Mouse (Mus musculus) hindbrain, postnatal 0 days (tissue): ENCODE data around the gene Mdm4. TPM values are rescaled to one million over a fixed set of nuclear protein-coding genes. Genes with fewer than 3 reads are reported as not detected.

Experiments
- ATAC-seq: fragments of 200-750 bp; cut with Nextera tagmentation; 2 replicates; pipeline ENCODE4 v1.8.0; 2017; ENCODE audit warnings: mild to moderate bottlenecking, moderate TSS enrichment, moderate library complexity
- DNase-seq: peaks from one replicate; pipeline ENCODE4 v3.0.0-alpha.2; 2015; ENCODE audit warnings: low spot score
- H3K27ac ChIP-seq: fragments of 300-500 bp; sonication (generic); 2 replicates; pipeline ENCODE4 v1.5.1; 2014; ENCODE audit warnings: mild to moderate bottlenecking
- H3K27me3 ChIP-seq: fragments of 300-500 bp; sonication (generic); 2 replicates; pipeline ENCODE4 v1.6.1; 2014; ENCODE audit warnings: low read length, mixed read lengths; ENCODE audit not compliant: insufficient read depth
- H3K36me3 ChIP-seq: fragments of 300-500 bp; sonication (generic); 2 replicates; pipeline ENCODE4 v1.6.1; 2014; ENCODE audit warnings: low read length, mixed read lengths; ENCODE audit not compliant: insufficient read depth
- H3K4me1 ChIP-seq: fragments of 300-500 bp; sonication (generic); 2 replicates; pipeline ENCODE4 v1.6.1; 2014; ENCODE audit warnings: antibody characterized with exemption, low read length, mixed read lengths; ENCODE audit not compliant: insufficient read depth
- H3K4me2 ChIP-seq: fragments of 300-500 bp; sonication (generic); 2 replicates; pipeline ENCODE4 v1.6.1; 2014; ENCODE audit warnings: low read depth, mild to moderate bottlenecking, low read length, moderate library complexity, mixed read lengths
- H3K4me3 ChIP-seq: fragments of 300-500 bp; sonication (generic); 2 replicates; pipeline ENCODE4 v1.5.1; 2014; ENCODE audit warnings: low read length
- H3K9ac ChIP-seq: fragments of 300-500 bp; sonication (generic); replicated peaks from 2 replicates; pipeline ENCODE4 v1.6.1; 2014; ENCODE audit warnings: mild to moderate bottlenecking, low read length, moderate library complexity, mixed read lengths
- H3K9me3 ChIP-seq: fragments of 300-500 bp; sonication (generic); 2 replicates; pipeline ENCODE4 v1.6.1; 2016; ENCODE audit warnings: low read length, mixed read lengths
- CTCF ChIP-seq: IDR thresholded peaks from 2 replicates; pipeline ENCODE4 v1.5.1; 2016; ENCODE audit warnings: antibody characterized with exemption, control low read depth, low read depth
- WGBS: fragments of 180-500 bp; shearing (Covaris S2); extraction: QIAGEN DNeasy Blood & Tissue Kit; methylation state at CpG from one replicate; pipeline ENCODE4 v1.1.7; 2014; 5-methylcytosine and 5-hydroxymethylcytosine counted together
- polyA plus RNA-seq: library from polyadenylated mRNA; unstranded; fragments of >200 nt; fragmentation: Nextera tagmentation; extraction: Ambion mirVana; gene quantifications from 2 replicates; pipeline ENCODE4 v1.2.1, GENCODE M21; 2015
- total RNA-seq: library from RNA; depleted of rRNA; stranded (reverse); fragments of >200 nt; gene quantifications from 2 replicates; pipeline ENCODE4 v1.2.3, GENCODE M21; 2014

Mdm4 gene
- total and polyA plus RNA-seq, 2 experiments from 2014 or later, result 29.1 to 61.3 TPM

GRCm38 (mm10) chr1:132930291-132930690 lies 100.1 kb downstream of the Mdm4 start:
- Histone ChIP-seq H3K4me1 (peaks cover 9% of the 10 kb centered on the region), H3K27me3 (no peaks in the 10 kb centered on the region), H3K27ac (no peak overlapping the region), H3K4me3 (no peak overlapping the region), H3K36me3 (no peaks in the 10 kb centered on the region), H3K4me2 (no peak overlapping the region), H3K9ac (no peak overlapping the region), H3K9me3 (no peaks in the 10 kb centered on the region)
- no peak for TF ChIP-seq CTCF
- ATAC-seq, result no peak
- WGBS, result 50% methylated on average over 4 of the region's 4 CpGs
- no peak for DNase-seq

GRCm38 (mm10) chr1:132928907-132929250 lies 101.5 kb downstream of the Mdm4 start:
- DNase-seq, result no peak
- H3K36me3 ChIP-seq, result no peaks in the 10 kb centered on the region
- H3K9me3 ChIP-seq, result no peaks in the 10 kb centered on the region
- peaks cover 3% of the 10 kb centered on the region; the same call in 1 of the 2 replicates for H3K4me1 ChIP-seq
- ATAC-seq, result peak; percentile 47
- no peak overlapping the region for H3K4me2 ChIP-seq
- H3K27me3 ChIP-seq, result no peaks in the 10 kb centered on the region
- peak overlapping the region; percentile 18 for H3K27ac ChIP-seq
- no peak overlapping the region for H3K4me3 ChIP-seq
- WGBS, result 55% methylated on average over 3 of the region's 3 CpGs
- no peak for TF ChIP-seq CTCF
- H3K9ac ChIP-seq, result no peak overlapping the region

- H3K9ac ChIP-seq, result no peak overlapping the region
- H3K4me2 ChIP-seq, result no peak overlapping the region
- peak overlapping the region; percentile 18 for H3K27ac ChIP-seq
- WGBS, result 43% methylated on average over 19 of the region's 19 CpGs
- peak; percentile 44 for DNase-seq
- no peaks in the 10 kb centered on the region for H3K36me3 ChIP-seq
- TF ChIP-seq CTCF, result no peak
- no peaks in the 10 kb centered on the region for H3K27me3 ChIP-seq
- peak; percentile 33; the same call in 1 of the 2 replicates for ATAC-seq
- peaks cover 3% of the 10 kb centered on the region; the same call in 1 of the 2 replicates for H3K4me1 ChIP-seq
- H3K4me3 ChIP-seq, result no peak overlapping the region
- H3K9me3 ChIP-seq, result no peaks in the 10 kb centered on the region
Observed at GRCm38 (mm10) chr1:132928032-132928906, 102.1 kb downstream of the Mdm4 start.

- H3K9ac ChIP-seq, result no peak overlapping the region
- no peaks in the 10 kb centered on the region for H3K9me3 ChIP-seq
- H3K4me1 ChIP-seq, result peaks cover 24% of the 10 kb centered on the region
- DNase-seq (no peak), ATAC-seq (no peak)
- no peaks in the 10 kb centered on the region for H3K36me3 ChIP-seq
- WGBS, result 72% methylated on average over 7 of the region's 7 CpGs
- no peak overlapping the region for H3K27ac ChIP-seq
- no peaks in the 10 kb centered on the region for H3K27me3 ChIP-seq
- no peak overlapping the region for H3K4me2 ChIP-seq
- no peak overlapping the region for H3K4me3 ChIP-seq
- no peak for TF ChIP-seq CTCF
Observed at GRCm38 (mm10) chr1:132925270-132925669, 105.1 kb downstream of the Mdm4 start.

GRCm38 (mm10) chr1:132922257-132922656 lies 108.1 kb downstream of the Mdm4 start:
- ATAC-seq (no peak), DNase-seq (no peak)
- no peak overlapping the region for H3K4me2 ChIP-seq
- no peaks in the 10 kb centered on the region for H3K9me3 ChIP-seq
- peak overlapping the region; percentile 68; the same call in 1 of the 2 replicates for H3K27ac ChIP-seq
- no peak overlapping the region for H3K4me3 ChIP-seq
- H3K36me3 ChIP-seq, result no peaks in the 10 kb centered on the region
- H3K4me1 ChIP-seq, result peaks cover 38% of the 10 kb centered on the region
- TF ChIP-seq CTCF, result no peak
- H3K27me3 ChIP-seq, result no peaks in the 10 kb centered on the region
- 46% methylated on average over 9 of the region's 9 CpGs for WGBS
- no peak overlapping the region; the same call in 1 of the 2 replicates for H3K9ac ChIP-seq

- Histone ChIP-seq H3K36me3 (no peaks in the 10 kb centered on the region), H3K9ac (no peak overlapping the region), H3K4me1 (peaks cover 44% of the 10 kb centered on the region), H3K27me3 (no peaks in the 10 kb centered on the region), H3K4me3 (no peak overlapping the region), H3K9me3 (no peaks in the 10 kb centered on the region), H3K27ac (peak overlapping the region; percentile 68), H3K4me2 (0 out of 2 replicates have a peak overlapping the region, but pooled peaks have one; percentile 5)
- TF ChIP-seq CTCF, result peak; percentile 45
- 2% methylated on average over 13 of the region's 13 CpGs for WGBS
- ATAC-seq (peak; percentile 83), DNase-seq (peak; percentile 81)
Observed at GRCm38 (mm10) chr1:132921071-132921470, 109.3 kb downstream of the Mdm4 start.

- Histone ChIP-seq H3K4me1 (peaks cover 48% of the 10 kb centered on the region), H3K4me3 (no peak overlapping the region)
Observed at GRCm38 (mm10) chr1:132919258-132919657, 111.1 kb downstream of the Mdm4 start.

More at GRCm38 (mm10) chr1:132919258-132919657, 111.1 kb downstream of the Mdm4 start:
- H3K36me3 ChIP-seq, result no peaks in the 10 kb centered on the region
- no peak overlapping the region for H3K4me2 ChIP-seq
- DNase-seq (no peak), ATAC-seq (no peak)
- no peak for TF ChIP-seq CTCF
- no peaks in the 10 kb centered on the region for H3K9me3 ChIP-seq
- H3K27me3 ChIP-seq, result no peaks in the 10 kb centered on the region
- H3K9ac ChIP-seq, result no peak overlapping the region
- 70% methylated on average over 8 of the region's 8 CpGs for WGBS
- H3K27ac ChIP-seq, result no peak overlapping the region
